23 mouse cellular contexts compared by ENCODE assay signal in the genomic region with DNA sequence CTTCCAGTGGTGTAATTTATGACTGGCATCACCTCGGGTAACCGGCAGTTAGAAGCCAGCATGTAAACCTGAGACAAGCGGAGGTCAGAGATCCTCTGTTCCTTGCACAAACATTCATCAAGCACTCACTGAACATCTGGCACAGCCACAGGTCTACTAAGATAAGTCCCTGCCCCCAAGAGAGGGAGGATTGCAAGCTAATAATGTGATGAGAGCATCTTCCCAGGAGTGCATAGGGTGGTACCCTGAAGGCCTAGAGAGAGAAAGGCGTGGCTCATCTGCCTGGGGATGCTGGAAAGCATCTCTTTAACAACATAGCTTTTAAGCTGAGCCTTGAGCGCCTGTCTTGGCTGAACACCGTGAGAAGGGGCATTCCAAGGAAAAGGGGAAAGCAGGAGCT. TPM values are rescaled to one million over a fixed set of nuclear protein-coding genes. Genes with fewer than 3 reads are reported as not detected.
DNase-seq lines count a peak whose midpoint lies in the region; ATAC-seq and TF ChIP-seq lines count a peak whose summit lies in the region.
"Had no signal": no experiment of that assay in that cellular context is flagged by ENCODE, and none has a peak within 500 bp of the region (broad histone marks: within the 10 kb centered on the region; RNA-seq: fewer than 3 reads in every experiment).

No protein-coding gene starts in this region.

- no peaks in the 10 kb centered on the region for H3K36me3 ChIP-seq in embryonic facial prominence, embryonic 14.5 days (ENCODE audit: control insufficient read depth, insufficient read depth, low read length)
- no peaks in the 10 kb centered on the region for H3K36me3 ChIP-seq in embryonic facial prominence, embryonic 10.5 days (replicated peaks)
- H3K36me3 ChIP-seq in forebrain, postnatal 0 days (ENCODE audit: insufficient read depth): no peaks in the 10 kb centered on the region
- H3K36me3 ChIP-seq: embryonic facial prominence, embryonic 13.5 days; forebrain, embryonic 10.5 days; forebrain, embryonic 12.5 days; G1E had no signal

- no peaks in the 10 kb centered on the region for H3K27me3 ChIP-seq in embryonic facial prominence, embryonic 14.5 days (replicated peaks; ENCODE audit: control insufficient read depth, insufficient read depth, low read length)
- H3K27me3 ChIP-seq in embryonic facial prominence, embryonic 10.5 days (replicated peaks; ENCODE audit: low read depth, poor library complexity, severe bottlenecking): no peaks in the 10 kb centered on the region
- H3K27me3 ChIP-seq in forebrain, postnatal 0 days (ENCODE audit: insufficient read depth, low read length): no peaks in the 10 kb centered on the region
- H3K27me3 ChIP-seq: CH12.LX; embryonic facial prominence, embryonic 13.5 days; forebrain, embryonic 12.5 days had no signal

- H3K4me2 ChIP-seq in embryonic facial prominence, embryonic 14.5 days (ENCODE audit: low read depth, low read length): no peak overlapping the region
- no peak overlapping the region for H3K4me2 ChIP-seq in forebrain, postnatal 0 days (ENCODE audit: low read depth)
- H3K4me2 ChIP-seq: embryonic facial prominence, embryonic 13.5 days; forebrain, embryonic 12.5 days had no signal

- no peak overlapping the region for H3K9ac ChIP-seq in embryonic facial prominence, embryonic 14.5 days (ENCODE audit: low read depth, low read length)
- H3K9ac ChIP-seq in forebrain, postnatal 0 days: no peak overlapping the region
- H3K9ac ChIP-seq: embryonic facial prominence, embryonic 13.5 days; forebrain, embryonic 12.5 days had no signal

- peak; percentile 56; the same call in 1 of the 2 replicates for ATAC-seq in embryonic facial prominence, embryonic 14.5 days (ENCODE audit: low read depth)
- no peak for ATAC-seq in forebrain, postnatal 0 days
- ATAC-seq: CD4-positive, CD25-positive, alpha-beta regulatory T cell, adult 4 months; forebrain, embryonic 14.5 days; forebrain, embryonic 16.5 days had no signal

- peaks cover 8% of the 10 kb centered on the region; the same call in 1 of the 2 replicates for H3K4me1 ChIP-seq in embryonic facial prominence, embryonic 14.5 days (ENCODE audit: control insufficient read depth, insufficient read depth, low read length)
- peaks cover 14% of the 10 kb centered on the region; the same call in 1 of the 2 replicates for H3K4me1 ChIP-seq in embryonic facial prominence, embryonic 10.5 days
- peaks cover 12% of the 10 kb centered on the region; the same call in 1 of the 2 replicates for H3K4me1 ChIP-seq in forebrain, postnatal 0 days (ENCODE audit: insufficient read depth)
- H3K4me1 ChIP-seq: forebrain, embryonic 10.5 days had no signal

- H3K9me3 ChIP-seq in embryonic facial prominence, embryonic 14.5 days (ENCODE audit: control insufficient read depth, low read length): no peaks in the 10 kb centered on the region
- no peaks in the 10 kb centered on the region for H3K9me3 ChIP-seq in embryonic facial prominence, embryonic 10.5 days
- H3K9me3 ChIP-seq in forebrain, postnatal 0 days (ENCODE audit: low read length): no peaks in the 10 kb centered on the region
- H3K9me3 ChIP-seq: embryonic facial prominence, embryonic 13.5 days; forebrain, embryonic 10.5 days; forebrain, embryonic 12.5 days; G1E had no signal

- H3K27ac ChIP-seq in embryonic facial prominence, embryonic 14.5 days (replicated peaks; ENCODE audit: low read depth, low read length): no peak overlapping the region
- no peak overlapping the region for H3K27ac ChIP-seq in embryonic facial prominence, embryonic 10.5 days (replicated peaks)
- no peak overlapping the region for H3K27ac ChIP-seq in forebrain, postnatal 0 days (ENCODE audit: low read depth, low read length)
- H3K27ac ChIP-seq: embryonic facial prominence, embryonic 13.5 days; forebrain, embryonic 10.5 days; forebrain, embryonic 12.5 days had no signal

- 72% methylated on average over 6 of the region's 6 CpGs for WGBS in embryonic facial prominence, embryonic 14.5 days
- 71% methylated on average over 6 of the region's 6 CpGs for WGBS in embryonic facial prominence, embryonic 10.5 days
- whole genome bisulfite sequencing in forebrain, postnatal 0 days: 81% methylated on average over 6 of the region's 6 CpGs

- TF ChIP-seq CTCF in forebrain, postnatal 0 days (IDR thresholded peaks at IDR 0.05; ENCODE audit: low read depth): no peak

- DNase-seq in embryonic facial prominence, embryonic 14.5 days (ENCODE audit: low spot score): peak; percentile 26
- no peak for DNase-seq in embryonic facial prominence, embryonic 10.5 days (ENCODE audit: low spot score)
- peak; percentile 51 for DNase-seq in MN1 (ENCODE audit: low spot score)
- peak; percentile 51 for DNase-seq in skeletal muscle tissue, adult 2 months (ENCODE audit: low read depth, low spot score)
- DNase-seq in forebrain, postnatal 0 days: no peak
- DNase-seq: adrenal gland, adult 2 months; adrenal gland, postnatal 10 days; adrenal gland, postnatal 25 days; B cell, adult 2 months; cerebellum, adult 11 months; cerebellum, adult 2 months; cerebellum, adult 9-10 months; cerebellum, postnatal 10 days; cerebellum, postnatal 25 days had no signal

- H3K4me3 ChIP-seq in embryonic facial prominence, embryonic 14.5 days (ENCODE audit: low read depth, low read length): no peak overlapping the region
- no peak overlapping the region for H3K4me3 ChIP-seq in embryonic facial prominence, embryonic 10.5 days
- no peak overlapping the region for H3K4me3 ChIP-seq in forebrain, postnatal 0 days (ENCODE audit: low read depth, low read length)
- H3K4me3 ChIP-seq: embryonic facial prominence, embryonic 13.5 days; erythroblast, embryonic 14.5 days; forebrain, embryonic 10.5 days; forebrain, embryonic 12.5 days had no signal

RNA-seq across cellular contexts. Expression of a gene that starts 48.9 kb away (rescaled TPM):
- polyA plus RNA-seq in embryonic facial prominence, embryonic 14.5 days (2014; fragmentation: Nextera tagmentation; extraction: Ambion mirVana): 29.7 and 31.7 TPM in 2 replicates
- 37.5 and 38.1 TPM in 2 replicates for polyA plus RNA-seq in embryonic facial prominence, embryonic 10.5 days (2016; fragmentation: Nextera tagmentation; extraction: Ambion mirVana)
- 28.4 and 34.1 TPM in 2 replicates for total RNA-seq in forebrain, postnatal 0 days (2014; rRNA removed)
- 16.7 and 27.2 TPM in 2 replicates for polyA plus RNA-seq in forebrain, postnatal 0 days (2015; fragmentation: Nextera tagmentation; extraction: Ambion mirVana)

Comparison
In these comparisons a context has a peak if more than half of its experiments do, and no peak if none do; other contexts are left out.
1. DNase-seq: peak in embryonic facial prominence, embryonic 14.5 days (single experiment), MN1 (single experiment) and skeletal muscle tissue, adult 2 months (single experiment); none in embryonic facial prominence, embryonic 10.5 days (single experiment) and forebrain, postnatal 0 days (single experiment).